Mouse (Mus musculus) hindbrain, embryonic 11.5 days (tissue): ENCODE results near the gene Kcnj2. TPM values are rescaled to one million over a fixed set of nuclear protein-coding genes. Genes with fewer than 3 reads are reported as not detected.

Source experiments
- ATAC-seq: fragments of 200-750 bp; cut with Nextera tagmentation; 2 replicates; pipeline ENCODE4 v1.8.0; 2017; ENCODE audit warnings: mild to moderate bottlenecking, moderate TSS enrichment, moderate library complexity; ENCODE audit not compliant: low FRiP score
- DNase-seq: peaks from one replicate; pipeline ENCODE4 v3.0.0-alpha.2; 2015; ENCODE audit warnings: low spot score
- H3K27ac ChIP-seq: fragments of 300-500 bp; sonication (generic); 2 replicates; pipeline ENCODE4 v1.5.1; 2014; ENCODE audit warnings: mild to moderate bottlenecking, low read depth, low read length
- H3K27me3 ChIP-seq: fragments of 300-500 bp; sonication (generic); 2 replicates; pipeline ENCODE4 v1.6.1; 2014; ENCODE audit warnings: mild to moderate bottlenecking, low read length, moderate library complexity, mixed read lengths; ENCODE audit not compliant: control insufficient read depth, insufficient read depth
- H3K36me3 ChIP-seq: fragments of 300-500 bp; sonication (generic); 2 replicates; pipeline ENCODE4 v1.6.1; 2014; ENCODE audit warnings: mild to moderate bottlenecking, low read length, moderate library complexity, mixed read lengths; ENCODE audit not compliant: control insufficient read depth, insufficient read depth
- H3K4me1 ChIP-seq: fragments of 300-500 bp; sonication (generic); replicated peaks from 2 replicates; pipeline ENCODE4 v1.6.1; 2014; ENCODE audit warnings: low read length, mixed read lengths; ENCODE audit not compliant: control insufficient read depth, insufficient read depth
- H3K4me2 ChIP-seq: fragments of 300-500 bp; sonication (generic); replicated peaks from 2 replicates; pipeline ENCODE4 v1.6.1; 2014; ENCODE audit warnings: mild to moderate bottlenecking, low read depth, low read length
- H3K4me3 ChIP-seq: fragments of 300-500 bp; sonication (generic); 2 replicates; pipeline ENCODE4 v1.5.1; 2014; ENCODE audit warnings: low read depth, low read length
- H3K9ac ChIP-seq: fragments of 300-500 bp; sonication (generic); 2 replicates; pipeline ENCODE4 v1.6.1; 2014; ENCODE audit warnings: low read depth, low read length
- H3K9me3 ChIP-seq: fragments of 300-500 bp; sonication (generic); 2 replicates; pipeline ENCODE4 v1.6.1; 2016; ENCODE audit warnings: low read length; ENCODE audit not compliant: control insufficient read depth
- WGBS: fragments of 180-500 bp; shearing (Covaris S2); extraction: QIAGEN DNeasy Blood & Tissue Kit; methylation state at CpG from one replicate; pipeline ENCODE4 v1.1.7; 2014; 5-methylcytosine and 5-hydroxymethylcytosine counted together
- polyA plus RNA-seq: library from polyadenylated mRNA; unstranded; fragments of >200 nt; fragmentation: Nextera tagmentation; extraction: Ambion mirVana; gene quantifications from 2 replicates; pipeline ENCODE4 v1.2.1, GENCODE M21; 2014

The Kcnj2 gene
- polyA plus RNA-seq, 1 experiment from 2014 or later = 0.40 TPM

- Histone ChIP-seq H3K4me3 (no peak overlapping the region), H3K4me1 (no peaks in the 10 kb centered on the region), H3K27ac (no peak overlapping the region), H3K9ac (no peak overlapping the region), H3K36me3 (no peaks in the 10 kb centered on the region), H3K27me3 (no peaks in the 10 kb centered on the region), H3K9me3 (no peaks in the 10 kb centered on the region), H3K4me2 (no peak overlapping the region)
- WGBS = 93% methylated on average over 11 of the region's 11 CpGs
- DNase-seq (no peak), ATAC-seq (no peak)
These were observed 12.1 kb downstream of the Kcnj2 start for GRCm38 (mm10) chr11:111078107-111078506.

DNA sequence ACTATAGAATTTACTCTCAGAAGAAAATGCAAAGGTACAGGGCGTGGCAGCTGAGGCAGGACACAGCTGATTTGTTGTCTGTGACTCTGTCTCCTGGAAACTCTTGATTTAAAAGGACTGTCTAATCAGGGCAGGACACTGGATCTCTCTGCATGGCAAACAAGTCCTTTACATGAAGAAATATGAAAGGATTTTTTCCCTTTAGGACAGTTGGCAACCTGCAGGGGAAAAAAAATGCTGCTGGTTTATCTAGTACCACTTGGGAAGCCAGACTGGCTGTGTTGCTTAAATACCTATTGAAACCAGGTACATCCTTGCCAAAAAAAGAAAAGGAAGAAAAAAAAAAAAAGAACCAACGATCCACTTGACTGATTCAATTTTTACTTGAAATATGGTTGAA, 17.0 kb downstream of the Kcnj2 start:
- H3K9me3 ChIP-seq = no peaks in the 10 kb centered on the region
- H3K4me2 ChIP-seq = no peak overlapping the region
- WGBS = 93% methylated on average over 2 of the region's 2 CpGs
- DNase-seq = no peak
- no peaks in the 10 kb centered on the region for H3K4me1 ChIP-seq
- no peak overlapping the region for H3K4me3 ChIP-seq
- no peak for ATAC-seq
- H3K9ac ChIP-seq = no peak overlapping the region
- H3K27ac ChIP-seq = no peak overlapping the region
- H3K36me3 ChIP-seq = no peaks in the 10 kb centered on the region
- H3K27me3 ChIP-seq = no peaks in the 10 kb centered on the region

DNA sequence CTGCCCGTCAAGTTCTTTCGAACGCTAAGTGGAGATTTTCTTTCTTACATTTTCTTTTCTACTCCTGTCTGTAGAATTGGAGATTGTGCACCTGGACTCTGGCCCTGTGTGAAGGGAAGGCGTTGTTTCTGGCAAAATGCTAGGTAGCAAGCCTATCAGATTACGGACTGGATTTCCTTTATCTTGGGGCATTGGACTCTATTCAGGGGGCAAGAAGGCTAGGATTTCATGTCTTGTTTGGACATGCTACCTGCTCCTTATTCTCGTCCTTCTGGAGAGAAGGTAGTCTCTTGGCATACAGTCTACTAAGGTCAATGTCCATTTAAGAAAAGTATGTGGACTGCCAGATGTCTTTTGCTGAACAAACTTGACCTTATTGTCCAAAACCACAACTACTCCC, 21.0 kb downstream of the Kcnj2 start:
- Histone ChIP-seq H3K27ac (no peak overlapping the region), H3K36me3 (no peaks in the 10 kb centered on the region), H3K4me3 (no peak overlapping the region), H3K27me3 (no peaks in the 10 kb centered on the region), H3K4me1 (no peaks in the 10 kb centered on the region), H3K9me3 (no peaks in the 10 kb centered on the region), H3K9ac (no peak overlapping the region), H3K4me2 (no peak overlapping the region)
- ATAC-seq = no peak
- WGBS = 83% methylated on average over 6 of the region's 6 CpGs
- DNase-seq = no peak

DNA sequence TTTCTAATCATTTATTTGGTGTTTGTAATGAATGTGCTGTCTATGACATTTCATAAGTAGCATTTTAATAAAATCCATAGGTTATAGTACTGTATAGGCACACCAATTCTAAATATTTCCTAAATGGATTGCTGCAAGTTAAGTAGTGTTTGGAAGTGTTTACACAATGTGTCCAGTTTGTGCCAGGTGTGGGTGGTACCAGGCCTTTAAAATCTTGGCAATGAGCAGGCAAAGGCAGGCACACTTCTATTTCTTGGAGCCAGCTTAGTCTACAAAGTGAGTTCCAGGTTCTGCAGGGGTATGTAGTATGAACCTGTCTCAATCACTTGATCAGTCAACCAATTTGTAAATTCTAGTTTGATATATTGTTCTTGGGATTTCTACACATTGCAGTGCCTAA, 22.3 kb downstream of the Kcnj2 start:
- H3K9ac ChIP-seq = no peak overlapping the region
- H3K9me3 ChIP-seq = no peaks in the 10 kb centered on the region
- H3K4me3 ChIP-seq = no peak overlapping the region
- H3K4me2 ChIP-seq = no peak overlapping the region
- no peak overlapping the region for H3K27ac ChIP-seq
- H3K36me3 ChIP-seq = no peaks in the 10 kb centered on the region
- no peak for DNase-seq
- ATAC-seq = no peak
- H3K4me1 ChIP-seq = no peaks in the 10 kb centered on the region
- no peaks in the 10 kb centered on the region for H3K27me3 ChIP-seq

DNA sequence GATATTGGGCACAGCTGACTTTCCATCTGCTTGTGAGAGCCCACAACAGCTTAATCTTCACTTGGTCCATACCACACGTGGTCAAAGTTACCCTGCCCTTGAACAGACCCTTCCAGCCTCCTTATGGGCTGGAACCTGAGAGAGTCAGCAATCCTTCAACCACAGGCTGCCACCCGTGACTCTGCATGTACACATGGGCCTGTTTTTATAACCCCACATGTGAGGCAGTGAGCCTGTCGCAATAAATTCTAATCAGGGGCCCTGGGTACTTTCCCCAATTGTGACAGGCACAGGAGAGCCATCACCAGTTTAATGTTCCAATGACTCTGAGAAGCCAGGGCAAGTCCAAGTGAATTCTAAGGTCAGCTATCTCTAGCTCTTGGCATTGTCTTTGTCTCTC, 22.8 kb downstream of the Kcnj2 start:
- Histone ChIP-seq H3K9me3 (no peaks in the 10 kb centered on the region), H3K4me1 (no peaks in the 10 kb centered on the region), H3K27me3 (no peaks in the 10 kb centered on the region), H3K4me3 (no peak overlapping the region), H3K27ac (no peak overlapping the region), H3K4me2 (no peak overlapping the region), H3K9ac (no peak overlapping the region), H3K36me3 (no peaks in the 10 kb centered on the region)
- ATAC-seq (no peak), DNase-seq (no peak)
- WGBS = 72% methylated on average over 3 of the region's 3 CpGs

DNA sequence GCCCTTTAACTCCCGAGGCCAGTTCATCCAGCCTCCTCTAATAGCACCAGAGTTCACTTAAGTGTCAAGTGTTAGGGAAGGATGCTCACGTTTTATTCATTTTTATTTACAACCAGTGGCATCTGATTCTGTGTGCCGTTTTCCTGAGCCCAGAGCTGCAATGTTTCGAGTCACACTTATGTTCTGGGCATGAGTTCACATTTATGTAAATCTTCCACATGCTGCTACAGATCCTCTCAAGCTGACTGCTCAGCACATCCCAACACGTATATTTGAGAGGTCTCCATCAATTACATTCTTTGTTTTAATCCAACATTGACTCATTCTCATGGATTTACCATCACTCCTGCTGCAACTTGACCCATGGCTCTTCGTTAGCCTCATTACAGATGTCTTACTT, 25.2 kb downstream of the Kcnj2 start:
- ATAC-seq = no peak
- Histone ChIP-seq H3K9ac (no peak overlapping the region), H3K27ac (no peak overlapping the region), H3K9me3 (no peaks in the 10 kb centered on the region), H3K4me3 (no peak overlapping the region), H3K4me2 (no peak overlapping the region), H3K4me1 (no peaks in the 10 kb centered on the region), H3K27me3 (no peaks in the 10 kb centered on the region), H3K36me3 (no peaks in the 10 kb centered on the region)
- WGBS = 82% methylated on average over 6 of the region's 6 CpGs
- no peak for DNase-seq

GRCm38 (mm10) chr11:111092967-111093366, 27.0 kb downstream of the Kcnj2 start:
- H3K27me3 ChIP-seq = no peaks in the 10 kb centered on the region
- no peak for ATAC-seq
- no peaks in the 10 kb centered on the region for H3K36me3 ChIP-seq
- H3K4me1 ChIP-seq = no peaks in the 10 kb centered on the region
- no peak overlapping the region for H3K27ac ChIP-seq
- H3K4me3 ChIP-seq = no peak overlapping the region
- 92% methylated on average over 2 of the region's 2 CpGs for WGBS
- no peak overlapping the region for H3K9ac ChIP-seq
- H3K9me3 ChIP-seq = no peaks in the 10 kb centered on the region
- no peak for DNase-seq
- H3K4me2 ChIP-seq = no peak overlapping the region

GRCm38 (mm10) chr11:111096612-111097011, 30.6 kb downstream of the Kcnj2 start:
- Histone ChIP-seq H3K27me3 (no peaks in the 10 kb centered on the region), H3K4me1 (no peaks in the 10 kb centered on the region), H3K4me3 (no peak overlapping the region), H3K36me3 (no peaks in the 10 kb centered on the region), H3K9me3 (no peaks in the 10 kb centered on the region), H3K9ac (no peak overlapping the region), H3K27ac (no peak overlapping the region), H3K4me2 (no peak overlapping the region)
- DNase-seq = no peak
- WGBS = 90% methylated on average over 5 of the region's 5 CpGs
- ATAC-seq = no peak

DNA sequence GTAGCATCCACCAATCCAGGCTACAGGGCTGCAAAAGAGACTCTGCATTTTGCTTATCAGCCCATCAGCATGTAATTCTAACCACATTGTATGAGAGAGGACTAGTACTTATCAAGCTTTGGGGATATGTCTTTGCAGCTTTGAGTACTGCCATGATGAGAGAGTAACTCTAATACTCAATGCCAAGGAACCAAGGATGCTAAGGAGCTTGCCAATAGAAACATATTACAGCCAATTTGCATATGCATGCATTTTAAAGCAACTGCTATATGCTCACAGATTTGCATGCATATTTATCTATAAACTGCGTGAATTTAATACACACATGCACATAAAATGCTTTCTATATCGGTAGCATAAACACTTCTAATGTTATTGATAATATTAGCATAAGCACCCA, 34.2 kb downstream of the Kcnj2 start:
- no peaks in the 10 kb centered on the region for H3K9me3 ChIP-seq
- H3K4me1 ChIP-seq = no peaks in the 10 kb centered on the region
- H3K27me3 ChIP-seq = no peaks in the 10 kb centered on the region
- no peak overlapping the region for H3K4me2 ChIP-seq
- no peak for ATAC-seq
- H3K36me3 ChIP-seq = no peaks in the 10 kb centered on the region
- no peak overlapping the region for H3K4me3 ChIP-seq
- DNase-seq = no peak
- WGBS = 93% methylated on average over 2 of the region's 2 CpGs
- no peak overlapping the region for H3K9ac ChIP-seq
- no peak overlapping the region for H3K27ac ChIP-seq
